Mouse (Mus musculus) limb, embryonic 12.5 days (tissue): ENCODE data around the gene Caln1. TPM values are rescaled to one million over a fixed set of nuclear protein-coding genes. Genes with fewer than 3 reads are reported as not detected.

ENCODE experiments used
- ATAC-seq: fragments of 200-750 bp; cut with Nextera tagmentation; 2 replicates; pipeline ENCODE4 v1.8.0; 2017; ENCODE audit warnings: low read depth, moderate TSS enrichment; ENCODE audit not compliant: insufficient number of reproducible peaks, insufficient read depth, low FRiP score, low TSS enrichment
- H3K27ac ChIP-seq: fragments of 300-500 bp; sonication (generic); 2 replicates; pipeline ENCODE4 v1.5.1; 2016; ENCODE audit warnings: mild to moderate bottlenecking, moderate library complexity
- H3K27me3 ChIP-seq: fragments of 300-500 bp; sonication (generic); 2 replicates; pipeline ENCODE4 v1.6.1; 2016; ENCODE audit warnings: mild to moderate bottlenecking, moderate library complexity
- H3K36me3 ChIP-seq: fragments of 300-500 bp; sonication (generic); 2 replicates; pipeline ENCODE4 v1.6.1; 2016; ENCODE audit warnings: mild to moderate bottlenecking, moderate library complexity
- H3K4me1 ChIP-seq: fragments of 300-500 bp; sonication (generic); replicated peaks from 2 replicates; pipeline ENCODE4 v1.6.1; 2016
- H3K4me2 ChIP-seq: fragments of 300-500 bp; sonication (generic); 2 replicates; pipeline ENCODE4 v1.6.1; 2016; ENCODE audit warnings: mild to moderate bottlenecking, moderate library complexity
- H3K4me3 ChIP-seq: fragments of 300-500 bp; sonication (generic); replicated peaks from 2 replicates; pipeline ENCODE4 v1.5.1; 2016; ENCODE audit warnings: mild to moderate bottlenecking
- H3K9ac ChIP-seq: fragments of 300-500 bp; sonication (generic); replicated peaks from 2 replicates; pipeline ENCODE4 v1.6.1; 2016; ENCODE audit warnings: mild to moderate bottlenecking, moderate library complexity
- H3K9me3 ChIP-seq: fragments of 300-500 bp; sonication (generic); 2 replicates; pipeline ENCODE4 v1.6.1; 2016; ENCODE audit warnings: mild to moderate bottlenecking, moderate library complexity
- WGBS: fragments of 180-500 bp; shearing (Covaris S2); methylation state at CpG from one replicate; pipeline ENCODE4 v1.1.7; 2016; 5-methylcytosine and 5-hydroxymethylcytosine counted together
- polyA plus RNA-seq: library from polyadenylated mRNA; unstranded; fragments of >200 nt; fragmentation: Nextera tagmentation; extraction: Ambion mirVana; gene quantifications from 2 replicates; pipeline ENCODE4 v1.2.1, GENCODE M21; 2016

Caln1 gene
- polyA plus RNA-seq, 1 experiment from 2014 or later: 0.73 TPM

- Histone ChIP-seq H3K4me1 (no peaks in the 10 kb centered on the region), H3K4me3 (no peak overlapping the region), H3K27ac (no peak overlapping the region), H3K27me3 (no peaks in the 10 kb centered on the region), H3K9me3 (no peaks in the 10 kb centered on the region), H3K9ac (no peak overlapping the region), H3K4me2 (no peak overlapping the region), H3K36me3 (no peaks in the 10 kb centered on the region)
- 96% methylated on average over 4 of the region's 4 CpGs for WGBS
- no peak for ATAC-seq
Observed at GRCm38 (mm10) chr5:130699476-130699875, 330.2 kb downstream of the Caln1 start.

DNA sequence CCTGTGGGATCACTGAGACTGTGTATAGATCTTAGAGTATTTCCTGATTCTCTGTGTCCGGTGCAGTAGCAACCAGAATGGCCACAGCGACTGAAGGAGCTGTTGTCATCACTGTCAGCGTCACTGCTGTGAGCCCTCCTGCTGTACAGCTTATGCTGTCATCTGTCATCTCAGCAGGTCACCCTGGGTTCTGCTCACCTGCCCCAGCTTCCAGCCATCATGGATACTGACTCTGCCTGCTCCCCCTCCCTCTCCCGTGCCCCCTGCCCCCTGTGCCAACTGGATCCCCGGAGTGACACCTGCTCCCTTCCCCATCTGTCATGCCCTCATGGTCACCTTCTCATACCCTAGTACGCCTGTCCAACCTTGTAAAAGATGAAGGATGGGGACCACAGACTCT is 332.5 kb downstream of the Caln1 start:
- H3K36me3 ChIP-seq: no peaks in the 10 kb centered on the region
- ATAC-seq: no peak
- no peak overlapping the region for H3K27ac ChIP-seq
- WGBS: 76% methylated on average over 6 of the region's 6 CpGs
- H3K9ac ChIP-seq: no peak overlapping the region
- H3K4me3 ChIP-seq: no peak overlapping the region
- H3K9me3 ChIP-seq: no peaks in the 10 kb centered on the region
- no peaks in the 10 kb centered on the region for H3K27me3 ChIP-seq
- no peaks in the 10 kb centered on the region for H3K4me1 ChIP-seq
- no peak overlapping the region for H3K4me2 ChIP-seq

- Histone ChIP-seq H3K27ac (no peak overlapping the region), H3K9ac (no peak overlapping the region), H3K4me1 (no peaks in the 10 kb centered on the region), H3K27me3 (no peaks in the 10 kb centered on the region), H3K36me3 (no peaks in the 10 kb centered on the region), H3K4me2 (no peak overlapping the region), H3K9me3 (no peaks in the 10 kb centered on the region), H3K4me3 (no peak overlapping the region)
- no peak for ATAC-seq
- 65% methylated on average over 4 of the region's 4 CpGs for WGBS
Observed at GRCm38 (mm10) chr5:130702361-130702760, 333.1 kb downstream of the Caln1 start.

- H3K9ac ChIP-seq: no peak overlapping the region
- H3K4me2 ChIP-seq: no peak overlapping the region
- WGBS: 90% methylated on average over 4 of the region's 4 CpGs
Observed at GRCm38 (mm10) chr5:130704866-130705265, 335.6 kb downstream of the Caln1 start.

GRCm38 (mm10) chr5:130706202-130706855 is 337.1 kb downstream of the Caln1 start:
- Histone ChIP-seq H3K36me3 (no peaks in the 10 kb centered on the region), H3K9ac (no peak overlapping the region), H3K4me1 (no peaks in the 10 kb centered on the region), H3K9me3 (no peaks in the 10 kb centered on the region), H3K4me2 (no peak overlapping the region), H3K27ac (no peak overlapping the region), H3K27me3 (no peaks in the 10 kb centered on the region), H3K4me3 (no peak overlapping the region)
- no peak for ATAC-seq
- 72% methylated on average over 6 of the region's 6 CpGs for WGBS

More at GRCm38 (mm10) chr5:130704866-130705265, 335.6 kb downstream of the Caln1 start:
- no peaks in the 10 kb centered on the region for H3K36me3 ChIP-seq
- no peaks in the 10 kb centered on the region for H3K9me3 ChIP-seq
- H3K27me3 ChIP-seq: no peaks in the 10 kb centered on the region
- H3K4me3 ChIP-seq: no peak overlapping the region
- H3K27ac ChIP-seq: no peak overlapping the region
- H3K4me1 ChIP-seq: no peaks in the 10 kb centered on the region
- no peak for ATAC-seq

- Histone ChIP-seq H3K4me2 (no peak overlapping the region), H3K36me3 (no peaks in the 10 kb centered on the region), H3K4me3 (no peak overlapping the region), H3K4me1 (no peaks in the 10 kb centered on the region), H3K9me3 (no peaks in the 10 kb centered on the region), H3K27me3 (no peaks in the 10 kb centered on the region), H3K27ac (no peak overlapping the region), H3K9ac (no peak overlapping the region)
- ATAC-seq: no peak
- WGBS: 76% methylated on average over 3 of the region's 3 CpGs
Observed at GRCm38 (mm10) chr5:130707755-130708154, 338.5 kb downstream of the Caln1 start.

DNA sequence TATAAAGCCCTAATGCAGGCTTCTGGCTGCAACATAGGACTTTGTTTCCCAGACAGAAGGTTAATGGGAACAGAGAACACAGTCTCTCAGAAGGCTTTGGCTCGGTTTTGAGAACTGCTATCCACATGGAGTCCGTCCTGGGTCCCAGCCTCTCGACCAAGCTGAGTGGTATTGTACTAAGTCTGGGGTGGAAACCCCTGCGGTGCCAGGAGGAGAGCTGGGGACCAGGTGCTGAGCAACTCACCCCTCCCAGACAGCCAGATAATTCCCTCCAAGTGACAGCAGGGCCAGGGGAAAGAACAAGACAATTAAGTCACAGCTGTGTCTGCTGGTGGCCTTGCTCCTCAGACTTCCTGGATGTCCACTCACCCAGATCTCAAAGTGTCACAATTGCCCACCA is 339.4 kb downstream of the Caln1 start:
- Histone ChIP-seq H3K9ac (no peak overlapping the region), H3K4me2 (no peak overlapping the region), H3K27me3 (no peaks in the 10 kb centered on the region), H3K9me3 (no peaks in the 10 kb centered on the region), H3K27ac (no peak overlapping the region), H3K36me3 (no peaks in the 10 kb centered on the region), H3K4me3 (no peak overlapping the region), H3K4me1 (no peaks in the 10 kb centered on the region)
- no peak for ATAC-seq
- 77% methylated on average over 4 of the region's 4 CpGs for WGBS

GRCm38 (mm10) chr5:130711643-130712042 is 342.4 kb downstream of the Caln1 start:
- Histone ChIP-seq H3K27me3 (no peaks in the 10 kb centered on the region), H3K9ac (no peak overlapping the region), H3K4me2 (no peak overlapping the region), H3K4me3 (no peak overlapping the region), H3K27ac (no peak overlapping the region), H3K9me3 (no peaks in the 10 kb centered on the region), H3K4me1 (no peaks in the 10 kb centered on the region), H3K36me3 (no peaks in the 10 kb centered on the region)
- 88% methylated on average over 2 of the region's 2 CpGs for WGBS
- ATAC-seq: no peak

DNA sequence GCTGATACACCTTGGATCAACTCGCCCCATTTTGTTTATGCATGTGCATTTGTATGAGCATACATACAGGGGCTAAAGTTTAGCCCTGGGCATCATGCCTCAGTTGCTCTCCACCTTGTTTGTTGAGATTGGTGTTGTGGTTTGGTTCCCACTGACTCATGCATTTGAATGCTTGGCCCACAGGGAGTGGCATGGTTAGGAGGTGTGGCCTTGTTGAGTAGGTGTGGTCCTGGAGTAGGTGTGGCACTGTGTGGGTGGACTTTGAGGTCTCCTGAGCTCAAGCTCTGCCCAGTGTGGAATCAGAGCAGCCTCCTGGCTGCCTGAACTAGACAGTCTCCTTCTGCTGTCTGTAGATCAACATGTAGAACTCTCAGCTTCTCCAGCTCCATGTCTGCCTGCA is 343.0 kb downstream of the Caln1 start:
- Histone ChIP-seq H3K9ac (no peak overlapping the region), H3K36me3 (no peaks in the 10 kb centered on the region), H3K4me1 (no peaks in the 10 kb centered on the region), H3K9me3 (no peaks in the 10 kb centered on the region), H3K27me3 (no peaks in the 10 kb centered on the region), H3K27ac (no peak overlapping the region), H3K4me3 (no peak overlapping the region), H3K4me2 (no peak overlapping the region)
- 77% methylated on average over 1 of the region's 1 CpGs for WGBS
- no peak for ATAC-seq

GRCm38 (mm10) chr5:130715181-130715580 is 345.9 kb downstream of the Caln1 start:
- H3K4me2 ChIP-seq: no peak overlapping the region
- no peak for ATAC-seq
- 85% methylated on average over 4 of the region's 4 CpGs for WGBS
- no peaks in the 10 kb centered on the region for H3K4me1 ChIP-seq
- no peak overlapping the region for H3K9ac ChIP-seq
- no peak overlapping the region for H3K4me3 ChIP-seq
- H3K9me3 ChIP-seq: no peaks in the 10 kb centered on the region
- no peaks in the 10 kb centered on the region for H3K27me3 ChIP-seq
- H3K27ac ChIP-seq: no peak overlapping the region
- no peaks in the 10 kb centered on the region for H3K36me3 ChIP-seq

DNA sequence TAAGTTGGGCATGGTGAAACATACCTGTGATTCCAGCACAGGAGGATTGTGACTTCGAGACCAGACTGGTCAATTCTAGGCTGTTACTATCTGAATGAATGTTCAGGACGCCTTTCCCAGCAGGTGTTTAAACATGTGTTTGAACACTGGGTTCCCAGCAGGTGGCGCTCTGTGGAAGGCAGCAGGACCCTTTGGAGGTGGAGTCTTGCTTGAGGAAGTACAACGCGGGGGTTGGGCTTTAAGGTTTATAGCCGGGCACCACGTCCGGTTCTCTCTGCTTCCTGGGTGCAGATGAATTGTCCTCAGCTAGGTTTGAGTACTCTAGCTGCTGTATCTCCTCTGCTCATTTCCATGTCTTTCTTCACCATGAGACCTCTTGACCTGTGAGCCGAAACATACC is 349.1 kb downstream of the Caln1 start:
- ATAC-seq: no peak

GRCm38 (mm10) chr5:130742171-130742570 is 372.9 kb downstream of the Caln1 start:
- Histone ChIP-seq H3K9ac (no peak overlapping the region), H3K4me1 (no peaks in the 10 kb centered on the region), H3K4me3 (no peak overlapping the region), H3K36me3 (no peaks in the 10 kb centered on the region), H3K9me3 (no peaks in the 10 kb centered on the region), H3K27ac (no peak overlapping the region), H3K4me2 (no peak overlapping the region), H3K27me3 (no peaks in the 10 kb centered on the region)
- 76% methylated on average over 13 of the region's 13 CpGs for WGBS
- no peak for ATAC-seq

More for the DNA sequence above, 349.1 kb downstream of the Caln1 start:
- Histone ChIP-seq H3K4me2 (no peak overlapping the region), H3K9me3 (no peaks in the 10 kb centered on the region), H3K27me3 (no peaks in the 10 kb centered on the region), H3K4me1 (no peaks in the 10 kb centered on the region), H3K27ac (no peak overlapping the region), H3K4me3 (no peak overlapping the region), H3K9ac (no peak overlapping the region), H3K36me3 (no peaks in the 10 kb centered on the region)
- 61% methylated on average over 9 of the region's 9 CpGs for WGBS
